Mouse (Mus musculus) CD8-positive naive resting alpha-beta T cell, adult 2 months (primary cell): Measurements from ENCODE around the gene Prrt2.

Source experiments
- DNase-seq, 2 experiments: peaks; one replicate each; pipeline ENCODE4 v3.0.0; 2022; ENCODE audit warnings: low read depth in 2 of 2, low spot score in 2 of 2

Prrt2 gene

GRCm38 (mm10) chr7:127020901-127021562 lies at the start of gene Prrt2, which contains the start of gene Gm42742:
Prrt2 (minus strand) TSS chr7:127021211.
Gm42742 (minus strand) TSS chr7:127021097.
- DNase-seq, result peak in 1 of 2 experiments; percentile 23

- DNase-seq, result no peak
Observed at GRCm38 (mm10) chr7:127066317-127066716, 45.3 kb upstream of the Prrt2 start.

- DNase-seq, result no peak
Observed at GRCm38 (mm10) chr7:127065538-127065937, 44.5 kb upstream of the Prrt2 start.

- DNase-seq, result no peak
Observed at GRCm38 (mm10) chr7:127055026-127055585, 34.1 kb upstream of the Prrt2 start.

- DNase-seq, result peak; percentile 65 to 76
Observed at GRCm38 (mm10) chr7:127041851-127042672, 21.1 kb upstream of the Prrt2 start, which contains the start of gene Kif22. Kif22 (minus strand) TSS chr7:127042471.

- DNase-seq, result peak in 1 of 2 experiments; percentile 23
Observed at GRCm38 (mm10) chr7:127031244-127031643, 10.2 kb upstream of the Prrt2 start.

GRCm38 (mm10) chr7:127030172-127030571 lies 9.2 kb upstream of the Prrt2 start:
- no peak for DNase-seq

GRCm38 (mm10) chr7:127027885-127028284 lies 6.9 kb upstream of the Prrt2 start:
- DNase-seq, result no peak

GRCm38 (mm10) chr7:127026984-127027726 lies 6.1 kb upstream of the Prrt2 start, which contains the start of gene Maz:
Maz (minus strand) TSS chr7:127027037.
- peak; percentile 97 to 99 for DNase-seq

GRCm38 (mm10) chr7:127026616-127026983 lies 5.6 kb upstream of the Prrt2 start:
- DNase-seq, result no peak

GRCm38 (mm10) chr7:127026161-127026600 lies 5.2 kb upstream of the Prrt2 start:
- peak; percentile 41 to 43 for DNase-seq

GRCm38 (mm10) chr7:127025556-127026160 lies 4.6 kb upstream of the Prrt2 start:
- peak in 1 of 2 experiments; percentile 39 for DNase-seq

GRCm38 (mm10) chr7:127024755-127025555 lies 3.9 kb upstream of the Prrt2 start:
- DNase-seq, result peak; percentile 69 to 78

GRCm38 (mm10) chr7:127023896-127024690 lies 3.1 kb upstream of the Prrt2 start:
- DNase-seq, result peak; percentile 46 to 53

- no peak for DNase-seq
Observed at GRCm38 (mm10) chr7:127023272-127023691, 2.3 kb upstream of the Prrt2 start.

- DNase-seq, result no peak
Observed at GRCm38 (mm10) chr7:127022528-127023271, 1.7 kb upstream of the Prrt2 start.

GRCm38 (mm10) chr7:127021563-127022527 lies 834 bp upstream of the Prrt2 start:
- no peak for DNase-seq
